Mouse (Mus musculus): Measurements from ENCODE around the gene Mcam. TPM values are rescaled to one million over a fixed set of nuclear protein-coding genes. Genes with fewer than 3 reads are reported as not detected.

The Mcam gene
- total RNA-seq (2023), result 1 to 10 TPM in 1 of 2 experiments, under 1 TPM in 1; 0.53 to 1.1 TPM

DNA sequence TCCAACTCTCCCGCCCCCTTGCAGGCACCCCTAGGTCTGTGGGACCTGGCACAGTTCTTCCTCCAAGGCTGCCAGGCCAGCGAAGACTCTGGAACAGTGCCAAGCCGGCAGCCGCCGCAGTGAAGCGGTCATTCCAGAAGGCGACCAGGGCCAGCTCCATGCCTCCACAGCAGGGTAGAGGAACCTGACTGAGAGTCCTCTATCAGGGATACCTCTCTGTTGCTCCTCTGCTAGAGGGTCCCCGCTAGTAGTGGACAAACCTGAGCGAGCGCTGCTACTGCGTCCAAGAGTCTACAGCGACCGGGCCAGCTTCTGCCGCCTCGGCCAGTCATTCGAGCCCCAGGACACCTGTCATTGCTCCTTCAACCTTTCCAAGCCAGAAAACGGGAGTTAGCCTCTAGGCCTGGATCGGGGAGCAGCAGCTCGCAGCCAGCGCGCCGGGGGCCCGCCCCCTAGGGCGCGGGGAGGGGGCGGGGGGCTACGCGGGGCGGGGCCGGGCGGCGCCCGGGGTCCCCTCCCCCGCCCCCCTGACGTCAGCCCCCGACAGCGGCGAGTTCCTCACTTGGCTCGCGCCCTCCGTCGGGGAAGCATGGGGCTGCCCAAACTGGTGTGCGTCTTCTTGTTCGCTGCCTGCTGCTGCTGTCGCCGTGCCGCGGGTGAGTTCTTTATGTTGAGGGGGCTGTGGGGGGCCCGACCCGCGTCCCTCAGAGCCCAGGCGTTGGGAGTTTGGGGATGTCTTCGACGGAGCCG is at the start of gene Mcam:
Gene Mcam, plus strand, starts transcription at position 369 of the 750 bp plus-strand sequence.

DNA sequence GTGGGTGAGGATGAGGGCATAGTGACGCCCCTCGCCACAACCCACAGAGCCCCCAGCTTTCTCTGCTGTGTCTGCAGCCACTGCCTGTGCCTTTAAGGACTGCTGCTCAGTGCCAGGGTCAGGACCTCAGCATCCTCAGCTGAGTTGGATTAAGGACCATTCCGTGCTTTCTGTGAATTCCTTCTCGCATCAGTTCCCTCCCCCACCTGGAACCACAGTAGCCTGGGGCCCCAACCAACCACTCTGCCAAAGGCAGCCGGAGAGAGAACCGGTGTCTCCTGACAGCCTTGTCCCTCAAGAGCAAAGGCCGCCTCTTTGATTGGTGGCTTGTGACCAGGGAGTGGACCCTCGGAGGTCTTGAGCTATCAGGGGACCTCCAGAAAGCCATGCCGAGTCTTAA is 32.8 kb upstream of the Mcam start, which contains the start of gene Mfrp:
Gene Mfrp, plus strand, starts transcription at position 240 of the 400 bp plus-strand sequence.

DNA sequence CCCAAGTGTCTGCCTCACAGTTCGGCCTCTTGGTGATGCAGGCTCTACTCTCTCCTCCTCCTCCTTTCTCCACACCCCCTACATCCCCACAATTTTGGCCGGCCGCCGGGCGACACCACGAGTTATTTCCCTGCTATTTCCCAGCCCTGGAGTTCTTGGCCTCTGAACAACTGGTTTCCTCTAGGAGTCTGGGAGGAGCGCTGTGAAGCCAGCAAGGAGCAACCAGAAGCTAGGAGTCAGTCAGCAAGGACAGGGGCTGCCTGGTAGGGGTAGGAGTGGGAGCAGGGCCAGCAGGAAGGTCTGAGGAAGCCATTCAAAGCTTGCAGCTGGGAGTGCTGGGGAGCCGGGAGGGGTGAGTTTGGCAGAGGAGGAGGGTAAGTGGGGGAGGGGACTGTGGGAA is 27.2 kb upstream of the Mcam start, which contains the start of gene C1qtnf5:
Gene C1qtnf5, plus strand, starts transcription at position 136 of the 400 bp plus-strand sequence.

DNA sequence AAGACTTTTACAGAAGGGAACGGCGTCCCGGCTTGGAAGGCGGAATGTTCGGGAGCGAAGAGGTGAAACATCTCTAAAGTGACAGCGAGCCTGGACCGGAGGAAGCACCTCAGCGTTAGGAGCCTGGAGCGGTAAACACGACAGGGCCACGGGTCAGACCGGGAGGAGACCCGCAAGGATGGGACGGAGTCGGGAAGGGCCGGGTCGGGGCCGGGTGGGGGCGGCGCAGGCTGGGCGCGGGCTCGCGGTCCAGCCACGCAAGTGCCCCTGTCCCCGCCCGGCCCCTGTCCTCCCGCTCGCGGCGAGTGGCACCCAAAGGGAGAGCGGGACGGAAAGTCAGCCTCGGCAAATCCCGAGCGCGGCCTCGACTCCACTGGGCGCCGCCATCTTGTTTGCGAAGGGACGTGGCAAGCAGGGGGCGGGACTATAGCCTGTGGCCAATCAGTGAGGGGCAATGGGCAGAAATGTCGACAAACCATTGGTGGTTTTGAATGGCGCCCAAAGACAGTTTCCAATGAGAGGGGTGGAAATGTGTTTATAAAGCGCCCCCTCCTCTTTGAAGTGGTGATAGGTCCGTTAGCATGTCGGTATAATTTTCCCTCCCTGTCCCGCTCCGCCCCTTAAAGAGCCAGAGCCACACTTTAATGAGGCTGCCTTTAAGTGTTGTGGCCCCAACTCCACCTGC is 21.0 kb upstream of the Mcam start, which contains the start of the genes Gm49380 and Rnf26:
Gene Gm49380, minus strand, starts transcription at position 396 of the 685 bp plus-strand sequence.
Gene Rnf26, minus strand, starts transcription at position 413 of the 685 bp plus-strand sequence.

Other genes with a start within 250 kb of the Mcam start
- 1 to 10 TPM; 2.6 to 3.3 TPM for gene Thy1, start 91.1 kb upstream of the Mcam start, total RNA-seq (2023)
- 10 to 100 TPM in 1 of 2 experiments, 1 to 10 TPM in 1; 2.6 to 10.8 TPM for gene Usp2, start 67.4 kb upstream of the Mcam start, total RNA-seq (2023)
- gene Mfrp, start 32.7 kb upstream of the Mcam start, total RNA-seq (2023), result under 1 TPM in 1 of 2 experiments, not detected in 1; 0.24 TPM
- not detected for gene C1qtnf5, start 27.2 kb upstream of the Mcam start, total RNA-seq (2023)
- gene Gm49380, start 21.0 kb upstream of the Mcam start, total RNA-seq (2023), result not detected
- 10 to 100 TPM; 20.3 to 24.1 TPM for gene Rnf26, start 21.0 kb upstream of the Mcam start, total RNA-seq (2023)
- gene Cbl, start 99.6 kb downstream of the Mcam start, total RNA-seq (2023), result 100 to 1,000 TPM; 147 to 153 TPM
- not detected for gene Ccdc153, start 106.2 kb downstream of the Mcam start, total RNA-seq (2023)
- gene Pdzd3, start 117.0 kb downstream of the Mcam start, total RNA-seq (2023), result not detected
- 1 to 10 TPM; 4.1 to 4.4 TPM for gene Nlrx1, start 134.1 kb downstream of the Mcam start, total RNA-seq (2023)
- gene Abcg4, start 154.1 kb downstream of the Mcam start, total RNA-seq (2023), result not detected
- 10 to 100 TPM; 69.0 to 69.1 TPM for gene Hinfp, start 171.2 kb downstream of the Mcam start, total RNA-seq (2023)
- gene C2cd2l, start 185.8 kb downstream of the Mcam start, total RNA-seq (2023), result 10 to 100 TPM; 19.9 to 22.5 TPM
- 10 to 100 TPM; 10.5 to 11.6 TPM for gene Dpagt1, start 191.6 kb downstream of the Mcam start, total RNA-seq (2023)
- 10 to 100 TPM; 38.2 to 42.1 TPM for gene H2afx, start 200.2 kb downstream of the Mcam start, total RNA-seq (2023)
- gene Hmbs, start 209.8 kb downstream of the Mcam start, total RNA-seq (2023), result 10 to 100 TPM; 22.0 to 24.0 TPM
- gene Vps11, start 227.2 kb downstream of the Mcam start, total RNA-seq (2023), result 10 to 100 TPM; 65.8 to 68.3 TPM
- gene Hyou1, start 245.0 kb downstream of the Mcam start, total RNA-seq (2023), result 10 to 100 TPM; 88.3 to 93.5 TPM

Measured in B cell, adult 67 days (primary cell).